9 mouse cellular contexts compared by ENCODE assay signal in genomic region chr11:117127250-117127837, GRCm38 (mm10). TPM values are rescaled to one million over a fixed set of nuclear protein-coding genes. Genes with fewer than 3 reads are reported as not detected.
DNase-seq lines count a peak whose midpoint lies in the region; ATAC-seq lines count a peak whose summit lies in the region.
"Had no signal": no experiment of that assay in that cellular context is flagged by ENCODE, and none has a peak within 500 bp of the region (broad histone marks: within the 10 kb centered on the region; RNA-seq: fewer than 3 reads in every experiment).

No protein-coding gene starts in this region.

- 0 out of 2 replicates have a peak, but pooled peaks have one; percentile 34 for ATAC-seq in heart, embryonic 12.5 days (ENCODE audit: insufficient number of reproducible peaks, low FRiP score)
- ATAC-seq in heart, embryonic 15.5 days (replicated peaks; ENCODE audit: insufficient number of reproducible peaks, insufficient read depth, low FRiP score, low read depth): 0 out of 2 replicates have a peak, but pooled peaks have one; percentile 24
- ATAC-seq in midbrain, embryonic 14.5 days (ENCODE audit: low FRiP score, low TSS enrichment): no peak

- peaks cover 87% of the 10 kb centered on the region for H3K4me1 ChIP-seq in heart, embryonic 12.5 days (replicated peaks)
- H3K4me1 ChIP-seq in brown adipose tissue, adult 24 weeks (ENCODE audit: control insufficient read depth, insufficient read depth, insufficient read length, low read length): peaks cover 45% of the 10 kb centered on the region
- H3K4me1 ChIP-seq in heart, embryonic 15.5 days (replicated peaks): peaks cover 86% of the 10 kb centered on the region
- H3K4me1 ChIP-seq in midbrain, embryonic 14.5 days (ENCODE audit: control insufficient read depth, insufficient read depth, low read length): peaks cover 24% of the 10 kb centered on the region

- peak overlapping the region; percentile 28 for H3K9ac ChIP-seq in heart, embryonic 12.5 days
- H3K9ac ChIP-seq in heart, embryonic 15.5 days: 0 out of 2 replicates have a peak overlapping the region, but pooled peaks have one; percentile 9
- H3K9ac ChIP-seq in midbrain, embryonic 14.5 days (replicated peaks; ENCODE audit: low read length): no peak overlapping the region

- H3K27ac ChIP-seq in heart, embryonic 12.5 days (ENCODE audit: poor library complexity, severe bottlenecking): peak overlapping the region; percentile 97
- H3K27ac ChIP-seq in brown adipose tissue, adult 24 weeks (replicated peaks; ENCODE audit: low read depth, low read length): peak overlapping the region; percentile 11; the same call in 1 of the 2 replicates
- H3K27ac ChIP-seq in heart, embryonic 15.5 days: peak overlapping the region; percentile 95
- H3K27ac ChIP-seq in midbrain, embryonic 14.5 days (replicated peaks; ENCODE audit: low read depth, low read length): peak overlapping the region; percentile 28; the same call in 1 of the 2 replicates

- H3K27me3 ChIP-seq in heart, embryonic 12.5 days (replicated peaks): no peaks in the 10 kb centered on the region
- H3K27me3 ChIP-seq in heart, embryonic 15.5 days: no peaks in the 10 kb centered on the region
- H3K27me3 ChIP-seq in midbrain, embryonic 14.5 days (ENCODE audit: control insufficient read depth, insufficient read depth, low read length): no peaks in the 10 kb centered on the region

- H3K36me3 ChIP-seq in heart, embryonic 12.5 days: peaks cover 4% of the 10 kb centered on the region; the same call in 1 of the 2 replicates
- H3K36me3 ChIP-seq in heart, embryonic 15.5 days: peaks cover 2% of the 10 kb centered on the region; the same call in 1 of the 2 replicates
- H3K36me3 ChIP-seq in midbrain, embryonic 14.5 days (ENCODE audit: control insufficient read depth, insufficient read depth, low read length): no peaks in the 10 kb centered on the region

- H3K4me3 ChIP-seq in heart, embryonic 12.5 days: no peak overlapping the region
- no peak overlapping the region for H3K4me3 ChIP-seq in brown adipose tissue, adult 24 weeks (ENCODE audit: insufficient read depth, low read depth, low read length)
- H3K4me3 ChIP-seq in heart, embryonic 15.5 days: no peak overlapping the region
- H3K4me3 ChIP-seq in midbrain, embryonic 14.5 days (replicated peaks; ENCODE audit: low read depth, low read length): no peak overlapping the region

- H3K4me2 ChIP-seq in heart, embryonic 12.5 days: peak overlapping the region; percentile 51
- H3K4me2 ChIP-seq in heart, embryonic 15.5 days: peak overlapping the region; percentile 37
- H3K4me2 ChIP-seq in midbrain, embryonic 14.5 days (ENCODE audit: low read length): no peak overlapping the region

- H3K9me3 ChIP-seq in heart, embryonic 12.5 days (replicated peaks): no peaks in the 10 kb centered on the region
- no peaks in the 10 kb centered on the region for H3K9me3 ChIP-seq in heart, embryonic 15.5 days (replicated peaks)
- no peaks in the 10 kb centered on the region for H3K9me3 ChIP-seq in midbrain, embryonic 14.5 days (ENCODE audit: control insufficient read depth, low read length)

- no peak for DNase-seq in heart, adult 18-20 months
- no peak for DNase-seq in midbrain, embryonic 14.5 days
- DNase-seq in spleen, postnatal 14 days (ENCODE audit: low spot score in 2 of 2): no peak
- DNase-seq in spleen, adult 12 weeks (ENCODE audit: low spot score): no peak
- no peak for DNase-seq in spleen, adult 18-20 months
- DNase-seq: cerebellum, adult 9-10 months had no signal

- WGBS in heart, embryonic 12.5 days: 35% methylated on average over 13 of the region's 13 CpGs
- WGBS in heart, embryonic 15.5 days: 28% methylated on average over 13 of the region's 13 CpGs
- 62% methylated on average over 13 of the region's 13 CpGs for WGBS in midbrain, embryonic 14.5 days

RNA-seq across cellular contexts. Expression of gene Sec14l1, which starts 12.4 kb away (rescaled TPM):
- polyA plus RNA-seq in heart, embryonic 12.5 days (2016; fragmentation: Nextera tagmentation; extraction: Ambion mirVana): 53.4 and 56.6 TPM in 2 replicates
- total RNA-seq in heart, adult 18-20 months (2021): 10 to 100 TPM; 86.8 to 98.2 TPM
- polyA plus RNA-seq in brown adipose tissue, adult 24 weeks (2012; ENCODE audit: insufficient read depth, insufficient read length, missing spikeins): 35.4 and 37.4 TPM in 2 replicates
- 42.1 and 48.8 TPM in 2 replicates for polyA plus RNA-seq in heart, embryonic 15.5 days (2015; fragmentation: Nextera tagmentation; extraction: Ambion mirVana)
- 48.7 and 58.1 TPM in 2 replicates for polyA plus RNA-seq in midbrain, embryonic 14.5 days (2014; fragmentation: Nextera tagmentation; extraction: Ambion mirVana)

Comparison
In these comparisons a context has a peak if more than half of its experiments do, and no peak if none do; other contexts are left out.
1. H3K27ac ChIP-seq: peak in every context shown above with its lines; median percentile 97 in heart, embryonic 12.5 days; 95 in heart, embryonic 15.5 days; 28 in midbrain, embryonic 14.5 days; 11 in brown adipose tissue, adult 24 weeks.